ENCODE assay signal across 8 mouse cellular contexts in the genomic region with DNA sequence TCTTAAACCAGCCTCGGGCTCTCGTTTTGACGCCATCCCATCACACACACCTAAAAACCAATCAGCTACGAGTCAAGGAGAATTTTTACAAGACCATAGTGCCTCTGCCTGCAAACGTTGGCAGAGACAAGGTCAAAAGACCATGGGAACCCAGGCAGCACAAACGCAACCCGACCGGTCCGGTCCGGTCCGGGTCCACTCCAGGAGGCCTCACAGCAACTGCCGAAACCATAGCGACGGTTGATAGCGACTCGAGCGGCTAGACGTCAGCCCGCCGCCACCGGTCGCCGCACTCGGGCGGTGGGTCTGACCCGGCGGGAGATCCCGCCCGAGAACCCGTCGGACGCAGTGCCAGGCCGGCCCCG. TPM values are rescaled to one million over a fixed set of nuclear protein-coding genes. Genes with fewer than 3 reads are reported as not detected.
DNase-seq lines count a peak whose midpoint lies in the region; ATAC-seq and TF ChIP-seq lines count a peak whose summit lies in the region.

A gene (plus strand): TSS at position 111 of the 365 bp plus-strand sequence.

- TF ChIP-seq POLR2A in kidney, adult 2 months (IDR thresholded peaks at IDR 0.05; ENCODE audit: low read depth, low read length) = no peak

- H3K36me3 ChIP-seq in kidney, adult 2 months (ENCODE audit: control insufficient read depth, insufficient read depth, low read length) = peaks cover 5% of the 10 kb centered on the region; the same call in 1 of the 2 replicates
- H3K36me3 ChIP-seq in intestine, embryonic 16.5 days (ENCODE audit: control insufficient read depth, insufficient read depth, low read length) = peaks cover under 1% of the 10 kb centered on the region; the same call in 1 of the 2 replicates
- H3K36me3 ChIP-seq in midbrain, embryonic 13.5 days = peaks cover 26% of the 10 kb centered on the region

- under 1% methylated on average over 34 of the region's 34 CpGs for WGBS in kidney, adult 2 months
- WGBS in intestine, embryonic 16.5 days = under 1% methylated on average over 34 of the region's 34 CpGs
- WGBS in midbrain, embryonic 13.5 days = under 1% methylated on average over 34 of the region's 34 CpGs

- peak within 1 kb of the TSS; percentile 85 for H3K4me3 ChIP-seq in kidney, adult 2 months (ENCODE audit: insufficient read depth, low read depth, low read length)
- H3K4me3 ChIP-seq in intestine, embryonic 16.5 days (ENCODE audit: low read length) = peak within 1 kb of the TSS; percentile 100
- H3K4me3 ChIP-seq in midbrain, embryonic 13.5 days (replicated peaks) = peak within 1 kb of the TSS; percentile 97

- peaks cover 4% of the 10 kb centered on the region for H3K4me1 ChIP-seq in kidney, adult 2 months (ENCODE audit: control insufficient read depth, insufficient read depth, low read length)
- peaks cover 3% of the 10 kb centered on the region; the same call in 1 of the 2 replicates for H3K4me1 ChIP-seq in intestine, embryonic 16.5 days (ENCODE audit: control insufficient read depth, insufficient read depth, low read length)
- peaks cover 13% of the 10 kb centered on the region for H3K4me1 ChIP-seq in midbrain, embryonic 13.5 days (replicated peaks)

- no peak for ATAC-seq in intestine, embryonic 16.5 days
- no peak for ATAC-seq in midbrain, embryonic 13.5 days

- peak within 1 kb of the TSS; percentile 81 for H3K4me2 ChIP-seq in intestine, embryonic 16.5 days (ENCODE audit: low read depth, low read length)
- H3K4me2 ChIP-seq in midbrain, embryonic 13.5 days (replicated peaks) = peak within 1 kb of the TSS; percentile 86

- peak within 1 kb of the TSS; percentile 100 for H3K9ac ChIP-seq in intestine, embryonic 16.5 days (ENCODE audit: low read depth, low read length)
- H3K9ac ChIP-seq in midbrain, embryonic 13.5 days (replicated peaks) = peak within 1 kb of the TSS; percentile 96

- TF ChIP-seq CTCF in kidney, adult 2 months (conservative IDR thresholded peaks at IDR 0.05; ENCODE audit: insufficient read depth, insufficient read length, low read depth, low read length) = no peak

- no peaks in the 10 kb centered on the region for H3K9me3 ChIP-seq in intestine, embryonic 16.5 days (ENCODE audit: control insufficient read depth, low read length)
- H3K9me3 ChIP-seq in midbrain, embryonic 13.5 days = no peaks in the 10 kb centered on the region

- DNase-seq in kidney, adult 2 months = peak; percentile 67
- DNase-seq in kidney, adult 11 months = no peak
- peak; percentile 37 for DNase-seq in c-Kit-negative CD71-positive TER-119-positive erythroid progenitor cells, embryonic 14.5 days (ENCODE audit: low read depth, low spot score)
- no peak for DNase-seq in urinary bladder, adult 18-20 months (ENCODE audit: low spot score in 2 of 2)
- no peak for DNase-seq in right cerebral cortex, postnatal 25 days
- no peak for DNase-seq in ovary, postnatal 36 days (ENCODE audit: low spot score)

- peak within 1 kb of the TSS; percentile 91 for H3K27ac ChIP-seq in kidney, adult 2 months (ENCODE audit: insufficient read depth, low read depth, low read length)
- peak within 1 kb of the TSS; percentile 59; the same call in 1 of the 2 replicates for H3K27ac ChIP-seq in intestine, embryonic 16.5 days (ENCODE audit: low read length)
- H3K27ac ChIP-seq in midbrain, embryonic 13.5 days = peak within 1 kb of the TSS; percentile 85

- no peaks in the 10 kb centered on the region for H3K27me3 ChIP-seq in kidney, adult 2 months (replicated peaks; ENCODE audit: control insufficient read depth, insufficient read depth, low read length)
- no peaks in the 10 kb centered on the region for H3K27me3 ChIP-seq in intestine, embryonic 16.5 days (replicated peaks; ENCODE audit: control insufficient read depth, insufficient read depth, low read length)
- H3K27me3 ChIP-seq in midbrain, embryonic 13.5 days = peaks cover 18% of the 10 kb centered on the region

RNA-seq across cellular contexts. Expression of the gene that starts here (rescaled TPM):
- 0.99 and 1.3 TPM in 2 replicates for polyA plus RNA-seq in kidney, adult 2 months (2012; rRNA removed)
- 0.65 and 0.93 TPM in 2 replicates for polyA plus RNA-seq in intestine, embryonic 16.5 days (2015; fragmentation: Nextera tagmentation; extraction: Ambion mirVana)
- 1.4 and 1.7 TPM in 2 replicates for polyA plus RNA-seq in midbrain, embryonic 13.5 days (2015; fragmentation: Nextera tagmentation; extraction: Ambion mirVana)

Comparison
In these comparisons a context has a peak if more than half of its experiments do, and no peak if none do; other contexts are left out.
1. DNase-seq: peak in kidney, adult 2 months (single experiment) and c-Kit-negative CD71-positive TER-119-positive erythroid progenitor cells, embryonic 14.5 days (single experiment); none in kidney, adult 11 months (single experiment), urinary bladder, adult 18-20 months (0 of 2), right cerebral cortex, postnatal 25 days (single experiment) and ovary, postnatal 36 days (single experiment).
2. Peak in every context shown above with its lines, with median percentiles within 50 percentile points of each other: H3K27ac ChIP-seq and H3K4me3 ChIP-seq.